Mouse (Mus musculus) hindbrain, embryonic 15.5 days (tissue): ENCODE data around the gene Adcy2. TPM values are rescaled to one million over a fixed set of nuclear protein-coding genes. Genes with fewer than 3 reads are reported as not detected.

Source experiments
- ATAC-seq: fragments of 200-750 bp; cut with Nextera tagmentation; 2 replicates; pipeline ENCODE4 v1.8.0; 2017; ENCODE audit warnings: low read depth, moderate number of reproducible peaks, moderate TSS enrichment; ENCODE audit not compliant: low FRiP score
- H3K27ac ChIP-seq: fragments of 300-500 bp; sonication (generic); replicated peaks from 2 replicates; pipeline ENCODE4 v1.5.1; 2015; ENCODE audit warnings: mild to moderate bottlenecking, inconsistent platforms
- H3K27me3 ChIP-seq: fragments of 300-500 bp; sonication (generic); 2 replicates; pipeline ENCODE4 v1.6.1; 2015; ENCODE audit warnings: control low read depth, inconsistent platforms
- H3K36me3 ChIP-seq: fragments of 300-500 bp; sonication (generic); 2 replicates; pipeline ENCODE4 v1.6.1; 2015; ENCODE audit warnings: control low read depth, inconsistent platforms
- H3K4me1 ChIP-seq: fragments of 300-500 bp; sonication (generic); replicated peaks from 2 replicates; pipeline ENCODE4 v1.6.1; 2015; ENCODE audit warnings: control low read depth, inconsistent platforms
- H3K4me2 ChIP-seq: fragments of 300-500 bp; sonication (generic); 2 replicates; pipeline ENCODE4 v1.6.1; 2015; ENCODE audit warnings: moderate library complexity, mild to moderate bottlenecking, inconsistent platforms
- H3K4me3 ChIP-seq: fragments of 300-500 bp; sonication (generic); 2 replicates; pipeline ENCODE4 v1.5.1; 2015; ENCODE audit warnings: mild to moderate bottlenecking, inconsistent platforms
- H3K9ac ChIP-seq: fragments of 300-500 bp; sonication (generic); 2 replicates; pipeline ENCODE4 v1.6.1; 2015; ENCODE audit warnings: inconsistent platforms
- H3K9me3 ChIP-seq: fragments of 300-500 bp; sonication (generic); 2 replicates; pipeline ENCODE4 v1.6.1; 2016; ENCODE audit warnings: control low read depth, inconsistent platforms
- WGBS: fragments of 180-500 bp; shearing (Covaris S2); methylation state at CpG from one replicate; pipeline ENCODE4 v1.1.7; 2015; 5-methylcytosine and 5-hydroxymethylcytosine counted together
- polyA plus RNA-seq: library from polyadenylated mRNA; unstranded; fragments of >200 nt; fragmentation: Nextera tagmentation; extraction: Ambion mirVana; gene quantifications from 2 replicates; pipeline ENCODE4 v1.2.1, GENCODE M21; 2015

Gene Adcy2
- polyA plus RNA-seq, 1 experiment from 2014 or later, result 14.6 TPM

- no peak for ATAC-seq
- Histone ChIP-seq H3K4me1 (no peaks in the 10 kb centered on the region), H3K4me3 (no peak overlapping the region), H3K9ac (no peak overlapping the region), H3K36me3 (no peaks in the 10 kb centered on the region), H3K4me2 (no peak overlapping the region), H3K27me3 (no peaks in the 10 kb centered on the region), H3K27ac (no peak overlapping the region), H3K9me3 (no peaks in the 10 kb centered on the region)
- 53% methylated on average over 2 of the region's 2 CpGs for WGBS
Observed at GRCm38 (mm10) chr13:68942735-68943134, 56.6 kb downstream of the Adcy2 start.

- Histone ChIP-seq H3K36me3 (no peaks in the 10 kb centered on the region), H3K9ac (no peak overlapping the region), H3K27ac (no peak overlapping the region), H3K9me3 (no peaks in the 10 kb centered on the region), H3K27me3 (no peaks in the 10 kb centered on the region), H3K4me3 (no peak overlapping the region), H3K4me1 (no peaks in the 10 kb centered on the region), H3K4me2 (no peak overlapping the region)
- no peak for ATAC-seq
- WGBS, result 98% methylated on average over 1 of the region's 1 CpGs
Observed at GRCm38 (mm10) chr13:68941429-68941828, 57.9 kb downstream of the Adcy2 start.

GRCm38 (mm10) chr13:68932283-68932647, 67.1 kb downstream of the Adcy2 start:
- ATAC-seq, result no peak
- 75% methylated on average over 1 of the region's 1 CpGs for WGBS
- no peaks in the 10 kb centered on the region for H3K27me3 ChIP-seq
- no peak overlapping the region for H3K4me3 ChIP-seq
- no peaks in the 10 kb centered on the region for H3K9me3 ChIP-seq
- H3K4me1 ChIP-seq, result no peaks in the 10 kb centered on the region
- no peak overlapping the region for H3K27ac ChIP-seq
- no peaks in the 10 kb centered on the region for H3K36me3 ChIP-seq
- no peak overlapping the region for H3K9ac ChIP-seq
- no peak overlapping the region for H3K4me2 ChIP-seq

- Histone ChIP-seq H3K27ac (no peak overlapping the region), H3K4me1 (no peaks in the 10 kb centered on the region), H3K36me3 (no peaks in the 10 kb centered on the region), H3K4me3 (no peak overlapping the region), H3K27me3 (no peaks in the 10 kb centered on the region), H3K9ac (no peak overlapping the region), H3K9me3 (no peaks in the 10 kb centered on the region), H3K4me2 (no peak overlapping the region)
- 88% methylated on average over 8 of the region's 8 CpGs for WGBS
- no peak for ATAC-seq
Observed at GRCm38 (mm10) chr13:68931602-68932282, 67.6 kb downstream of the Adcy2 start.

GRCm38 (mm10) chr13:68928469-68928868, 70.9 kb downstream of the Adcy2 start:
- ATAC-seq, result no peak
- Histone ChIP-seq H3K9me3 (no peaks in the 10 kb centered on the region), H3K27ac (no peak overlapping the region), H3K36me3 (no peaks in the 10 kb centered on the region), H3K4me1 (no peaks in the 10 kb centered on the region), H3K9ac (no peak overlapping the region), H3K4me2 (no peak overlapping the region), H3K27me3 (no peaks in the 10 kb centered on the region), H3K4me3 (no peak overlapping the region)
- 84% methylated on average over 6 of the region's 6 CpGs for WGBS

GRCm38 (mm10) chr13:68913666-68914288, 85.6 kb downstream of the Adcy2 start:
- ATAC-seq, result no peak
- H3K36me3 ChIP-seq, result no peaks in the 10 kb centered on the region
- no peak overlapping the region for H3K4me2 ChIP-seq
- H3K27me3 ChIP-seq, result no peaks in the 10 kb centered on the region
- H3K4me3 ChIP-seq, result no peak overlapping the region
- no peak overlapping the region for H3K27ac ChIP-seq
- H3K9ac ChIP-seq, result no peak overlapping the region
- WGBS, result 90% methylated on average over 11 of the region's 11 CpGs
- no peaks in the 10 kb centered on the region for H3K4me1 ChIP-seq
- H3K9me3 ChIP-seq, result no peaks in the 10 kb centered on the region

- no peak for ATAC-seq
- Histone ChIP-seq H3K36me3 (no peaks in the 10 kb centered on the region), H3K4me3 (no peak overlapping the region), H3K27me3 (no peaks in the 10 kb centered on the region), H3K9ac (no peak overlapping the region), H3K27ac (no peak overlapping the region), H3K9me3 (no peaks in the 10 kb centered on the region), H3K4me2 (no peak overlapping the region), H3K4me1 (no peaks in the 10 kb centered on the region)
- WGBS, result 64% methylated on average over 1 of the region's 1 CpGs
Observed at GRCm38 (mm10) chr13:68906667-68907066, 92.7 kb downstream of the Adcy2 start.

GRCm38 (mm10) chr13:68902708-68903107, 96.6 kb downstream of the Adcy2 start:
- Histone ChIP-seq H3K4me2 (no peak overlapping the region), H3K4me1 (no peaks in the 10 kb centered on the region), H3K27ac (no peak overlapping the region), H3K27me3 (no peaks in the 10 kb centered on the region), H3K36me3 (no peaks in the 10 kb centered on the region), H3K4me3 (no peak overlapping the region), H3K9me3 (no peaks in the 10 kb centered on the region), H3K9ac (no peak overlapping the region)
- WGBS, result 97% methylated on average over 1 of the region's 1 CpGs
- ATAC-seq, result no peak

GRCm38 (mm10) chr13:68889929-68890593, 109.3 kb downstream of the Adcy2 start:
- no peak for ATAC-seq
- H3K4me1 ChIP-seq, result no peaks in the 10 kb centered on the region
- 91% methylated on average over 9 of the region's 9 CpGs for WGBS

GRCm38 (mm10) chr13:68868776-68869175, 130.6 kb downstream of the Adcy2 start:
- no peaks in the 10 kb centered on the region for H3K4me1 ChIP-seq
- no peak overlapping the region for H3K4me3 ChIP-seq
- H3K4me2 ChIP-seq, result no peak overlapping the region
- no peaks in the 10 kb centered on the region for H3K27me3 ChIP-seq
- 93% methylated on average over 6 of the region's 6 CpGs for WGBS
- no peak overlapping the region for H3K27ac ChIP-seq
- no peaks in the 10 kb centered on the region for H3K36me3 ChIP-seq
- H3K9ac ChIP-seq, result no peak overlapping the region
- no peak for ATAC-seq
- H3K9me3 ChIP-seq, result no peaks in the 10 kb centered on the region

More at GRCm38 (mm10) chr13:68889929-68890593, 109.3 kb downstream of the Adcy2 start:
- H3K9ac ChIP-seq, result no peak overlapping the region
- H3K36me3 ChIP-seq, result no peaks in the 10 kb centered on the region
- H3K9me3 ChIP-seq, result no peaks in the 10 kb centered on the region
- H3K4me2 ChIP-seq, result no peak overlapping the region
- H3K27me3 ChIP-seq, result no peaks in the 10 kb centered on the region
- no peak overlapping the region for H3K4me3 ChIP-seq
- H3K27ac ChIP-seq, result no peak overlapping the region

- Histone ChIP-seq H3K36me3 (no peaks in the 10 kb centered on the region), H3K9me3 (no peaks in the 10 kb centered on the region), H3K27ac (no peak overlapping the region), H3K4me1 (no peaks in the 10 kb centered on the region), H3K4me3 (no peak overlapping the region), H3K27me3 (no peaks in the 10 kb centered on the region), H3K4me2 (no peak overlapping the region), H3K9ac (no peak overlapping the region)
- no peak for ATAC-seq
- 77% methylated on average over 1 of the region's 1 CpGs for WGBS
Observed at GRCm38 (mm10) chr13:68867940-68868655, 131.2 kb downstream of the Adcy2 start.

GRCm38 (mm10) chr13:68860036-68860435, 139.3 kb downstream of the Adcy2 start:
- 34% methylated on average over 4 of the region's 4 CpGs for WGBS
- Histone ChIP-seq H3K36me3 (no peaks in the 10 kb centered on the region), H3K27me3 (no peaks in the 10 kb centered on the region), H3K27ac (no peak overlapping the region), H3K4me2 (no peak overlapping the region), H3K4me1 (peaks cover 3% of the 10 kb centered on the region), H3K9ac (no peak overlapping the region), H3K9me3 (no peaks in the 10 kb centered on the region), H3K4me3 (no peak overlapping the region)
- no peak for ATAC-seq
